Mouse (Mus musculus) intestine, embryonic 15.5 days (tissue): ENCODE results near the gene Phf12. TPM values are rescaled to one million over a fixed set of nuclear protein-coding genes. Genes with fewer than 3 reads are reported as not detected.
A peak's percentile ranks its signal among the peaks of the same experiment; 100 is the strongest.

ENCODE experiments used
- ATAC-seq: fragments of 200-750 bp; cut with Nextera tagmentation; 2 replicates; pipeline ENCODE4 v1.8.0; 2017; ENCODE audit warnings: moderate TSS enrichment, moderate library complexity
- H3K27ac ChIP-seq: fragments of 300-500 bp; sonication (generic); 2 replicates; pipeline ENCODE4 v1.5.1; 2015; ENCODE audit warnings: mild to moderate bottlenecking, inconsistent platforms
- H3K27me3 ChIP-seq: fragments of 300-500 bp; sonication (generic); replicated peaks from 2 replicates; pipeline ENCODE4 v1.6.1; 2015; ENCODE audit warnings: inconsistent platforms
- H3K36me3 ChIP-seq: fragments of 300-500 bp; sonication (generic); 2 replicates; pipeline ENCODE4 v1.6.1; 2015; ENCODE audit warnings: inconsistent platforms
- H3K4me1 ChIP-seq: fragments of 300-500 bp; sonication (generic); replicated peaks from 2 replicates; pipeline ENCODE4 v1.6.1; 2015; ENCODE audit warnings: inconsistent platforms
- H3K4me2 ChIP-seq: fragments of 300-500 bp; sonication (generic); replicated peaks from 2 replicates; pipeline ENCODE4 v1.6.1; 2015; ENCODE audit warnings: mild to moderate bottlenecking, inconsistent platforms
- H3K4me3 ChIP-seq: fragments of 300-500 bp; sonication (generic); replicated peaks from 2 replicates; pipeline ENCODE4 v1.5.1; 2015; ENCODE audit warnings: inconsistent platforms
- H3K9ac ChIP-seq: fragments of 300-500 bp; sonication (generic); 2 replicates; pipeline ENCODE4 v1.6.1; 2015; ENCODE audit warnings: inconsistent platforms
- H3K9me3 ChIP-seq: fragments of 300-500 bp; sonication (generic); 2 replicates; pipeline ENCODE4 v1.6.1; 2016; ENCODE audit warnings: inconsistent platforms
- WGBS: fragments of 180-500 bp; shearing (Covaris S2); methylation state at CpG from one replicate; pipeline ENCODE4 v1.1.7; 2015; 5-methylcytosine and 5-hydroxymethylcytosine counted together
- polyA plus RNA-seq: library from polyadenylated mRNA; unstranded; fragments of >200 nt; fragmentation: Nextera tagmentation; extraction: Ambion mirVana; gene quantifications from 2 replicates; pipeline ENCODE4 v1.2.1, GENCODE M21; 2015

Gene Phf12
- 12.8 and 13.5 TPM in 2 replicates for polyA plus RNA-seq

DNA sequence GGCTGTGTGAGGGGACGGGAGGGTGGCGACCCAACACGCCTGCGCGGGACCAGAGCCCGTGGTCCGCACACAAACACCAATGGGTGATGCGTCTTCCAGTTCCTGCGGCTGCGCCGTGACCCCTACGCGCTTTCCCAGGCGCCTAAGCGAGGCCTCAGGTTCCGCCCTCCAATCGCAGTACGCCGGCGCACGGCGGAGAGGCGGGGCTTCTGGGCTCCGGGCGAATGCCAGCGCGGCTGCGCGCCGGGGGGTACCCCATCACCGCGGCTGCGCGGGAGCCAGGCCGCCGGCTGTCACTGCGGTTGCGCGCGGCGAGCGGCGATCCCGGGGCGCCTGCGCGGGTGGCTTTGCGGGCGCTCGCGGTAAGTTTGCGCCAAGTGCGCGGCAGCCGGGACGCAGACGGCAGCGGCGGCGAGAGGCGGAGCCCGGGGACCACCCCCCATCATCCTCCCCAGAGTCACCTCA, at the start of gene Phf12:
TSS of gene Phf12 (plus strand) at position 314 of the 465 bp plus-strand sequence.
- H3K4me1 ChIP-seq = peaks cover 16% of the 10 kb centered on the region
- peak; percentile 90 for ATAC-seq
- no peaks in the 10 kb centered on the region for H3K36me3 ChIP-seq
- peak within 1 kb of the TSS; percentile 97 for H3K27ac ChIP-seq
- WGBS = under 1% methylated on average over 62 of the region's 62 CpGs
- peaks cover 10% of the 10 kb centered on the region; the same call in 1 of the 2 replicates for H3K27me3 ChIP-seq
- H3K9ac ChIP-seq = peak within 1 kb of the TSS; percentile 99
- H3K4me3 ChIP-seq = peak within 1 kb of the TSS; percentile 100
- peak within 1 kb of the TSS; percentile 81 for H3K4me2 ChIP-seq
- no peaks in the 10 kb centered on the region for H3K9me3 ChIP-seq

DNA sequence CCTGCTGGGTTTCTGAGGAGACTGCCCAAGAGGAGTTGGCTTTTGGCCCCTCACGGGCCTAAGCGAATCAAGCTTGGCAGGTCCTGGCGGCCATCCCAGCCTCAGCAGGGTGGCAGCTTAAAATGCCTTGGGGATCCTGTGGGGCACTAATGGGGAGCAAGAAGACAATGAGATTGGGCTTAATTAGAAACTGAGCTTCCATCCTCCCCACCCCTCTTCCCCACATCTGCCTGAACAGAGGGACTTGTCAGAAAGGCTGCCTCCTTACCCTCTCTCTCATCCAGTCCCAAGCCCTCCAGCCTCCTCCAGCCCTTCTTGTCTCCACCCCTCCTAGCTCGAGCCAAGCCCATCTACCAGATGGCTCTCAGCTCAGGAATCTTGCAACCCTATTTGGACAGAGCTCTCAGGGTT, 48.4 kb upstream of the Phf12 start:
- H3K36me3 ChIP-seq = no peaks in the 10 kb centered on the region
- peaks cover 66% of the 10 kb centered on the region for H3K27me3 ChIP-seq
- H3K4me2 ChIP-seq = no peak overlapping the region
- 2% methylated on average over 4 of the region's 4 CpGs for WGBS
- ATAC-seq = no peak
- no peaks in the 10 kb centered on the region for H3K9me3 ChIP-seq
- H3K4me1 ChIP-seq = peaks cover 14% of the 10 kb centered on the region
- no peak overlapping the region for H3K9ac ChIP-seq
- H3K4me3 ChIP-seq = no peak overlapping the region
- H3K27ac ChIP-seq = no peak overlapping the region

DNA sequence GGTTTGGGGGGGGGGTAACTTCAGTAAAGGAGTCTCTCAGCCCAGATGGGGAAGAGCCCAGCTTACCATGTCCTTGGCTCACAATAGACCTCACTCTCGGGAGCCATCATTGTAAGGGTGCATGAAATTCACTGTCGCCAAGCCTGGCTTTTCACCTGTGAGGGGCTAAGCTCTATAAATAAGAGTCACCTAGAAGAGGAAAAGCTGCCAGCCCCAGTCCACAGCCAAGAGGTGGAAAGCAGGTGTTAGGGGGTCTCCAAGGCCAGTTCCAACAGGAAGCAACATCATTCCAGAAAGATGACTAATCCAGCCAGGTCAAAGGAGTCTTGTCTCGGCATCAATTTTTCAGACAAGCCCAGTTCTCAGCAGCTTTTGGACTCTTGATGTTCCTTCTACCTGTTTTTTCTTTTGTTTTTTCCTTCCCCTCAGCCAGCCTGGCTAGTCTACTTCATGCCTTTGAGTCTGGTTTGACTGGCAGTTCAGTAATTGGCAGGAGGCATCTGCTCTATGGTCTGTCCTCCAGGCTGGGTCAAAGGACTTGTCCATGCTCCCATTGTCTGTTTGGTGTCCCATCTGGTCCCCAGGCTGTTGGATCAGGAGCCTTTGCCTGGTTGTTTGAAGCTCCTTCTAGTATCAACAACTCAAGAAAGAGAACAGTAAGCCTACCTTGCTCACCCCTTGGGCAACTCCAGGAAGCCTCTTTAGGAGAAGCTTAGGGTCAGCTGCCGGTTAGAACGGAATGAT, 47.8 kb upstream of the Phf12 start:
- H3K9me3 ChIP-seq = no peaks in the 10 kb centered on the region
- peaks cover 14% of the 10 kb centered on the region for H3K4me1 ChIP-seq
- 54% methylated on average over 5 of the region's 5 CpGs for WGBS
- peaks cover 63% of the 10 kb centered on the region for H3K27me3 ChIP-seq
- H3K9ac ChIP-seq = no peak overlapping the region
- H3K4me3 ChIP-seq = no peak overlapping the region
- no peaks in the 10 kb centered on the region for H3K36me3 ChIP-seq
- H3K27ac ChIP-seq = no peak overlapping the region
- H3K4me2 ChIP-seq = no peak overlapping the region
- ATAC-seq = no peak

DNA sequence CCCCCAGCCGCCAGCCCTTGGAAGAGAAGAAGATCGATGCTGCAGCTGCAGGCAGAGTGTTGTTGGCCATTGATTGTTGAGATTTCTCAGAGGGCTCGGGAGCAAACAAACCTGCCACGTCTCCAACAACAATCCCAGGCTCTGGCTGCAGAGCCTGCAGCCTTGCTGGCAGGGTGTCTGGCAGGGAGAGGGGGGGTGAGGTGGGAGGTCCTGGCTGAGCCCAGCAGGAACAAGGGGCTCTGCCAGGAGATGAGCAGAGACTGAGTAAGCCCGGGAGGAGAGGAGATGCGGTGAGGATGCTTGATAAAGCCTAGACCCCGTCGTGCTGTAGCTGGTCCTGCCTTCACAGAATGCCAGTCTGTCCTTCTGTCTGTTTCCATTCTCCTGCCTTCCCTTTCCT, 45.7 kb upstream of the Phf12 start:
- Histone ChIP-seq H3K9ac (no peak overlapping the region), H3K27me3 (peaks cover 57% of the 10 kb centered on the region), H3K27ac (no peak overlapping the region), H3K4me2 (no peak overlapping the region), H3K36me3 (no peaks in the 10 kb centered on the region), H3K9me3 (no peaks in the 10 kb centered on the region), H3K4me3 (no peak overlapping the region), H3K4me1 (0 out of 2 replicates have a peak, but pooled peaks cover 4% of the 10 kb centered on the region)
- 7% methylated on average over 8 of the region's 8 CpGs for WGBS
- no peak for ATAC-seq

DNA sequence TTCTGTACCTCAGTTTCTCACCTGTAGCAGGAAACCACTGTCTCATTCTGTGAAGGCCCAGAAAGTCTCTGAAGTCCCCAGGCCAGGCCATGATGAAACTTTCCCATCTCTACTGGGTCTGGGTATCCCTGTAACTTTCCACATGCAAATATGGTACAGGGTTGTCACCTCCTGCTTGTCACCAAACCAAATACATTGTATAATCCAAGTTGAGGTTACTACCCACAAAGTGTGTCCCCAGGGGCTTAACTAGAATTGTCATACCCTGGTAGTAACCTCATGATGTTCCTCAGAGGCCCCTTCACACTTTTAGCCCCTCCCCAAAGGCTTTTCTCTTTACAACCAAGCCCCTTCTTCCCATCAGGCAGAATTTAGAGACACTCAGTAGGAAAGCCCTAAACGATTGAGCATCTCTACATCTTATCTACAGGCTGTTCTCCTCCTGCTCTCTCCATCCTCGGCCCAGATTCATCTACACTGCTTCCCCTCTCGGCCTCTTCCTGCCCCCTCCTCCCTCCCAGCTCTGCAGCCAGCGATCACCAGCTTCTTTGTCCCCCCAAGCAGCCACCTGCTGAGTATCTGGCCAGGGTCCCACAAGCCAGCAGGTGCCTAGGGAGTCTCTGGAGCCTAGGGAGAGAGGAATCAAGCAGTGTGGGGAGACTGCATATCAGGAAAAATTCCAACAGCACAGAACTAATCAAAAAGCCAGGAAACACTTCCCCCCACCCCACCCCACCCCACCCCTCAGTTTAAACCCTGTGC, 44.7 kb upstream of the Phf12 start:
- no peak overlapping the region for H3K27ac ChIP-seq
- no peaks in the 10 kb centered on the region for H3K9me3 ChIP-seq
- no peak overlapping the region for H3K4me2 ChIP-seq
- no peak overlapping the region for H3K9ac ChIP-seq
- 19% methylated on average over 4 of the region's 4 CpGs for WGBS
- H3K4me1 ChIP-seq = no peaks in the 10 kb centered on the region
- peaks cover 47% of the 10 kb centered on the region for H3K27me3 ChIP-seq
- ATAC-seq = no peak
- H3K4me3 ChIP-seq = no peak overlapping the region
- no peaks in the 10 kb centered on the region for H3K36me3 ChIP-seq

DNA sequence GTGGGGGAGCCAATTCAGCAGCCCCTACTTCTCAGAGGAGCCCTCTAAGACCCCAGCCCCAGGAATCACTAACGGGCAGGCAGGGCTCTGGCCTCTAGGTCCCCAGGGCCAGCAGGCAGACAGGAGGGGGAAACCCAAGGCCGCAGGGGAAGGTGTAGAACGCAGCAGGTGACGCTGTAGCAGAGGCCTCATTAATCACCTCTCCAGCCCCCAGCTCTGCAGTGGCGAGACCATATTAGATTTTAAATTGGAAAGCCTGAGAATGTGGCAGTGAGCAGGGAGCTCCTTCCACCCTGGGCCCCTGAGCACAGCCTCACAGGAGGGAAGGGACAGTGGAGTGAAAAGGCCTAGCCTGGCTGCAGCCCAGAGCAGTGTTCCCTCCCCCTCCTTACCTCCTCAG, 40.3 kb upstream of the Phf12 start:
- H3K27ac ChIP-seq = no peak overlapping the region
- H3K4me3 ChIP-seq = no peak overlapping the region
- ATAC-seq = no peak
- no peaks in the 10 kb centered on the region for H3K9me3 ChIP-seq
- H3K4me1 ChIP-seq = no peaks in the 10 kb centered on the region
- peaks cover 17% of the 10 kb centered on the region; the same call in 1 of the 2 replicates for H3K27me3 ChIP-seq
- H3K9ac ChIP-seq = no peak overlapping the region
- no peaks in the 10 kb centered on the region for H3K36me3 ChIP-seq
- WGBS = 20% methylated on average over 5 of the region's 5 CpGs
- no peak overlapping the region for H3K4me2 ChIP-seq

DNA sequence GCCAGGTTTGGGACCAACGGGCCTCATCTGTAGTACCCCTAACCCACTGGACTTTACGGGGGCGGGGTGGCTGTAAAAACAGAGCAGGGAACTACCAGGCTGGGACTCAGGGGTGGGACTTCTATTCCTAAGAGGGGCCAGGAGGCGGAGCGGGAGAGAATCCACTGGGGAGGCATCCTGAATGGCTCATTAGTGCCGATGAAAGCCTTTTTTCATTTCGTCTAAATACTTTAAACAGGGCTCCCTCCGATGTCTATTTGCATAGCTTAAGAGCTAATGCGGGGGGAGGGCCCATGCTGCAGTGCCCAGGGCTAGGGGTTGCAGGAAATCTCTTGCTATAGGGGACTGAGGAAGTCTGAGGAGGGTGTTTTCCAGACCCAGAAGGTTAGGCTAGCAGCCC, 34.7 kb upstream of the Phf12 start:
- Histone ChIP-seq H3K9me3 (no peaks in the 10 kb centered on the region), H3K27me3 (peaks cover 30% of the 10 kb centered on the region), H3K9ac (no peak overlapping the region), H3K4me2 (no peak overlapping the region), H3K36me3 (no peaks in the 10 kb centered on the region), H3K27ac (no peak overlapping the region), H3K4me1 (no peaks in the 10 kb centered on the region), H3K4me3 (no peak overlapping the region)
- no peak for ATAC-seq
- WGBS = 7% methylated on average over 9 of the region's 9 CpGs

DNA sequence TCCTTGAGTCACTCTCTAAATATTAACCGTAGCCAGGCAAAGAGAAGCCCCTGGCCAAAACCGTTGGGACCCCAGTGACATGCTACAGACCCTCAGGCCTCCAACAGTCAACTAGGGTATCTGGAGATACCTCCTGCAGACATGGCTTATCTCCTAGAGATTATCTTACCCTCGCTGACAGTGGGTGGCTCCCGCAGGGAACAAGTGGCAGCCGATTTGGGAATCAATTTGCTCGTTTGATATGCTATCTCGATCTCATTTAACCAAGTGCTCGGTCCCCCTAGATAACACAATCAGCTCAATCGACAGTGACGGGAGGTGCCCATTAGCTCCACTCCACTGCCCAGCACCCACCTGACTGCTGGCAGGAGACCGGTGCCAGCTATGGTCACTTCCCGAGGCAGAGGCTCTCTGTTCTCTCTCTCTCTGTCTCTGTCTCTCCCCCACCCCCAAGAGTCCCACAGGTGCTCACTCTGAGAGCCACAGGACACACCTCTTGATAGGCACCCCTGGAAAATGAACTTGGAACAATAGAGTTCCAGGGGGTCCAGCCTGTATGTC, 32.3 kb upstream of the Phf12 start:
- Histone ChIP-seq H3K27ac (no peak overlapping the region), H3K36me3 (no peaks in the 10 kb centered on the region), H3K9ac (no peak overlapping the region), H3K4me3 (no peak overlapping the region), H3K4me2 (no peak overlapping the region), H3K4me1 (no peaks in the 10 kb centered on the region), H3K27me3 (peaks cover 33% of the 10 kb centered on the region), H3K9me3 (no peaks in the 10 kb centered on the region)
- no peak for ATAC-seq
- WGBS = 31% methylated on average over 12 of the region's 12 CpGs

DNA sequence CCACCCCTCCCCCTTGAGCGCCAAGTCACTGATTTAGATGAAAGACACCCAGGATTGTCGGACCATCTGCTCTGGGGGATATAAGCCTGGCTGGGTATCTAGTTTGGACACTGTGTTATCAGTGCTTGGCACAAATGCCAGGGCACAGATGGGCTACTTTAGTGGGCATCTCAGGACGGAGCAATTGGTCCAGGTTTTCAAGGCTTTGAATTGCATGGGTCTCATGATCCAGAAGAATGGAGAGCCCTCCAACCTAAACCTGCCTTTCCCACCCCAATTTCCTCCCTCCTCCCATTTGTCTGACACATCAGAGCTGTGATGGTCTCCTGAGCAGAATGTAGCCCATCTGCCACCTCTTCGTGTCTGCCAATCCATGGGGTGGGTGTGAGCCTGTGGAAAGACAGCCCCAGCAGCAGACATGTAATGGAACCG, 31.7 kb upstream of the Phf12 start:
- Histone ChIP-seq H3K36me3 (no peaks in the 10 kb centered on the region), H3K4me2 (no peak overlapping the region), H3K27me3 (peaks cover 32% of the 10 kb centered on the region), H3K9me3 (no peaks in the 10 kb centered on the region), H3K4me3 (no peak overlapping the region), H3K9ac (no peak overlapping the region), H3K4me1 (no peaks in the 10 kb centered on the region), H3K27ac (no peak overlapping the region)
- WGBS = 60% methylated on average over 5 of the region's 5 CpGs
- ATAC-seq = no peak

DNA sequence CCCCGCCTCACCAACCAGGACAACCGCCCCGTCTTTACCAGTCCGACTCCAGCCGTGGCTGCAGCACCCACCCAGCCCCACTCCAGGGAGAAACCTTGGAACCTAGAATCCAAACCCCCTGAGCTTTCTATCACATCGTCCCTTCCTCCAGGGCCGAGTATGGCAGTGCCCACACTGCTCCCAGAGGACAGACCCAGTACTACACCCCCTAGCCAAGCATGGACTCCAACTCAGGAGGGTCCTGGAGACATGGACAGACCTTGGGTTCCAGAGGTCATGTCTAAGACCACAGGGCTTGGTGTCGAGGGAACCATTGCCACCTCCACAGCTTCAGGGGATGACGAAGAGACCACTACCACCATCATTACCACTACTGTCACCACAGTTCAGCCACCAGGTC, 28.9 kb upstream of the Phf12 start:
- Histone ChIP-seq H3K4me3 (no peak overlapping the region), H3K36me3 (no peaks in the 10 kb centered on the region), H3K27ac (no peak overlapping the region), H3K9ac (no peak overlapping the region), H3K4me1 (no peaks in the 10 kb centered on the region), H3K27me3 (peaks cover 15% of the 10 kb centered on the region), H3K4me2 (no peak overlapping the region), H3K9me3 (no peaks in the 10 kb centered on the region)
- no peak for ATAC-seq
- 41% methylated on average over 9 of the region's 9 CpGs for WGBS

DNA sequence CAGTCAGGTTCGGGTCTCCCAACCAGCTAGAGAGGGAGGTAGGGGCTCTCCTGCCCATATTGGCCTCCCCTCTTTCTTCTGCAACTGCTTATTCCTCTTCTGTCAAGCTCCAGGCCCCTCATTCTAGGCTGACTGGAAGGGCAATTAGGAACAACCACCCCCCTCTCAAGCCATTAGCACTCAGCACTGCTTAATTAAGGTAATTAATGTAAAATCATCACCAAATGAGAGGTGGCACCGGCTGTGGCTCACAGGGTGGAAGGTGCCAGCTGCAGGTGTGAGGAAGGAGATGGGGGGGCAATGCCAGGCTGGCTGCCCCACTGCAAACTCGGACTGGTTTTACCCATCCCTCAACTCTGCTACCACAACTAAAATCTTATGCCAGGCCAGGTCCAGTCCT, 26.1 kb upstream of the Phf12 start:
- H3K9ac ChIP-seq = no peak overlapping the region
- H3K36me3 ChIP-seq = no peaks in the 10 kb centered on the region
- no peaks in the 10 kb centered on the region for H3K4me1 ChIP-seq
- WGBS = 62% methylated on average over 3 of the region's 3 CpGs
- peaks cover 4% of the 10 kb centered on the region for H3K27me3 ChIP-seq
- no peak overlapping the region for H3K4me3 ChIP-seq
- no peak overlapping the region for H3K4me2 ChIP-seq
- ATAC-seq = no peak
- no peak overlapping the region for H3K27ac ChIP-seq
- no peaks in the 10 kb centered on the region for H3K9me3 ChIP-seq

DNA sequence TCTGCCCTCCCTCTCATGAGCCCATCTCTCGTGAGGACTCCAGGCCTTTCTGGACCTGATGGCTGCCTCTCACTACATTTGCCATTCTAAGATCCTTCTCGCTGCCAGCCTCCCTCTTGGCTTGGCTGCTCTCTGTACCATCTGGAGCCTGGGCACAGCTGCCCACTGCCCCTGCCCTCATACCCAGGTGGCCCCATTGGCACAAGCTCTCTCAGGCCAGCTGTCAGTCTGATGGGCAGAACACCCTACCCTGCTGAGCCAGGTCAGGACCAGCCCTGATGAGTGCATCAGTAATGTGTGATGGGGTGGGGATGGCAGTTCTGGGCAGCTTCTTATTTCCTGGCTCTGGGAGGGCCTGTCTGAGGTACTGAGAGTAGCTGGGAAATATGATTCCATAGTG, 24.3 kb upstream of the Phf12 start:
- no peak for ATAC-seq
- Histone ChIP-seq H3K9me3 (no peaks in the 10 kb centered on the region), H3K27me3 (peaks cover 2% of the 10 kb centered on the region), H3K36me3 (no peaks in the 10 kb centered on the region), H3K4me2 (no peak overlapping the region), H3K4me3 (no peak overlapping the region), H3K9ac (no peak overlapping the region), H3K27ac (no peak overlapping the region), H3K4me1 (no peaks in the 10 kb centered on the region)
- WGBS = 77% methylated on average over 2 of the region's 2 CpGs
